Mouse (Mus musculus) adrenal gland, adult 8-10 months (tissue): ENCODE measurements around the gene Gramd1c. TPM values are rescaled to one million over a fixed set of nuclear protein-coding genes. Genes with fewer than 3 reads are reported as not detected.

Source experiments
- DNase-seq: peaks from one replicate; pipeline ENCODE4 v3.0.0; 2022
- total RNA-seq, 4 experiments: library from RNA; stranded (reverse); gene quantifications; 2 replicates each; pipeline ENCODE4 v1.2.4; 2022

Gramd1c gene
- 1 to 10 TPM in 3 of 4 experiments, under 1 TPM in 1; 0.52 to 1.7 (median 1.3) TPM for total RNA-seq

- peak; percentile 26 for DNase-seq
Measured at GRCm38 (mm10) chr16:44063025-44063894, at the start of gene Gramd1c. Gene Gramd1c (minus strand): TSS chr16:44063345.

- DNase-seq: no peak
Measured at GRCm38 (mm10) chr16:44109002-44109401, 45.9 kb upstream of the Gramd1c start.

- no peak for DNase-seq
Measured at GRCm38 (mm10) chr16:44105211-44105610, 42.1 kb upstream of the Gramd1c start.

GRCm38 (mm10) chr16:44103806-44104766, 40.9 kb upstream of the Gramd1c start:
- no peak for DNase-seq

GRCm38 (mm10) chr16:44102925-44103324, 39.8 kb upstream of the Gramd1c start:
- no peak for DNase-seq

- DNase-seq: no peak
Measured at GRCm38 (mm10) chr16:44101181-44101710, 38.1 kb upstream of the Gramd1c start.

- no peak for DNase-seq
Measured at GRCm38 (mm10) chr16:44099377-44099776, 36.2 kb upstream of the Gramd1c start.

GRCm38 (mm10) chr16:44087650-44088049, 24.5 kb upstream of the Gramd1c start:
- no peak for DNase-seq

- DNase-seq: no peak
Measured at GRCm38 (mm10) chr16:44061341-44061740, 1.8 kb downstream of the Gramd1c start.

- no peak for DNase-seq
Measured at GRCm38 (mm10) chr16:44060604-44061286, 2.4 kb downstream of the Gramd1c start.

GRCm38 (mm10) chr16:44058745-44059144, 4.4 kb downstream of the Gramd1c start:
- DNase-seq: peak; percentile 15

GRCm38 (mm10) chr16:44055766-44056165, 7.4 kb downstream of the Gramd1c start:
- no peak for DNase-seq

- no peak for DNase-seq
Measured at GRCm38 (mm10) chr16:44053265-44053664, 9.9 kb downstream of the Gramd1c start.

- DNase-seq: no peak
Measured at GRCm38 (mm10) chr16:44052390-44052789, 10.8 kb downstream of the Gramd1c start.

GRCm38 (mm10) chr16:44050139-44050538, 13.0 kb downstream of the Gramd1c start:
- DNase-seq: no peak

- DNase-seq: no peak
Measured at GRCm38 (mm10) chr16:44039112-44039511, 24.0 kb downstream of the Gramd1c start.

GRCm38 (mm10) chr16:44035221-44035620, 27.9 kb downstream of the Gramd1c start:
- DNase-seq: no peak

- no peak for DNase-seq
Measured at GRCm38 (mm10) chr16:44033365-44033764, 29.8 kb downstream of the Gramd1c start.

GRCm38 (mm10) chr16:44029273-44029672, 33.9 kb downstream of the Gramd1c start:
- no peak for DNase-seq

- DNase-seq: no peak
Measured at GRCm38 (mm10) chr16:44026822-44027221, 36.3 kb downstream of the Gramd1c start.

- DNase-seq: no peak
Measured at GRCm38 (mm10) chr16:44026210-44026609, 36.9 kb downstream of the Gramd1c start.

GRCm38 (mm10) chr16:44018986-44019548, 44.1 kb downstream of the Gramd1c start:
- no peak for DNase-seq
